Mouse (Mus musculus) cortical plate, adult 2 months (tissue): Measurements from ENCODE around the gene Stx6.

Experiments used
- CTCF ChIP-seq: fragments of 200-500 bp; IDR thresholded peaks from 2 replicates; pipeline ENCODE4 v1.5.1; 2011; ENCODE audit warnings: mild to moderate bottlenecking, control low read depth, low read length; ENCODE audit not compliant: insufficient read depth; ENCODE audit errors: extremely low read depth
- POLR2A ChIP-seq: fragments of 200-500 bp; IDR thresholded peaks from 2 replicates; pipeline ENCODE4 v1.6.1; 2011; ENCODE audit warnings: mild to moderate bottlenecking, low read length, control low read depth; ENCODE audit not compliant: insufficient read depth; ENCODE audit errors: extremely low read depth

DNA sequence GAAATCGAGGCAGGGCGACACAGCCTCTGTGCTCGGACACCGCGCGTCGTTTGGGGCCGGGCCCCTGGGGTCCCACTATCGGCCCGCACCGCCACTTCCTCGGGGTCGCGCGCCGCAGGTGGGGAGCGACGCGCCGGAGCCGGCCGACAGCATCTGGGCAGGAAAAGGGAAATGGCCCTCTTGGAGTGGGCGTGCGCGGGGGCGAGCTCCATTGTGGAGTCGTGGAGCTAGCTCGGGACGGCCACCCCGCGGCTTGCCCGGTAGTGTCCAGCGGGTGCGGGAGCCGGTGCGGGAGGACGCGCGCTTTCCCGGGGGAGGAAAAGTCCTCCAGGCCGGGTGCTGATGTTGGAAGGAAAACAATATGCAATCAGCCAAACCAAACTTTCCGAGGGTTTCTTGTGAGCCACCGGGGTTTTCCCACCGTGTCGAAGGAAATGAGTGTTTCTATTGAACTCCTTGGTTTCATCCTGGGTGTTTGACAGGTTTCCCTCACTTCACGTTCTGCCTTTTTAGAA is 512 bp downstream of the Stx6 start:
- TF ChIP-seq POLR2A (no peak), CTCF (no peak)
